Mouse (Mus musculus): ENCODE measurements around the gene Sept3.

- TF ChIP-seq TAL1 (IDR thresholded peaks at IDR 0.05; ENCODE audit: low read length) (no peak), GATA1 (IDR thresholded peaks at IDR 0.05; ENCODE audit: low read length) (no peak)
Observed at GRCm38 (mm10) chr15:82317839-82318238, 43.1 kb downstream of the Sept3 start.
